Mouse (Mus musculus) forebrain, embryonic 13.5 days (tissue): ENCODE measurements at regions not wholly inside any gene's neighbourhood (a gene's known extent, or its start where the extent isn't known, plus 50 kb on each side); places are given as distances from the start of the nearest gene placed in this dataset.
A peak's percentile ranks its signal among the peaks of the same experiment; 100 is the strongest.

Experiments
- ATAC-seq: fragments of 200-750 bp; cut with Nextera tagmentation; 2 replicates; pipeline ENCODE4 v1.8.0; 2017
- H3K27ac ChIP-seq: fragments of 300-500 bp; sonication (generic); 2 replicates; pipeline ENCODE4 v1.5.1; 2015; ENCODE audit warnings: inconsistent platforms, mild to moderate bottlenecking, moderate library complexity
- H3K27me3 ChIP-seq: fragments of 300-500 bp; sonication (generic); 2 replicates; pipeline ENCODE4 v1.6.1; 2015; ENCODE audit warnings: mild to moderate bottlenecking, inconsistent platforms
- H3K36me3 ChIP-seq: fragments of 300-500 bp; sonication (generic); 2 replicates; pipeline ENCODE4 v1.6.1; 2015; ENCODE audit warnings: mild to moderate bottlenecking, inconsistent platforms; ENCODE audit not compliant: poor library complexity, severe bottlenecking
- H3K4me1 ChIP-seq: fragments of 300-500 bp; sonication (generic); 2 replicates; pipeline ENCODE4 v1.6.1; 2015; ENCODE audit warnings: inconsistent platforms
- H3K4me2 ChIP-seq: fragments of 300-500 bp; sonication (generic); 2 replicates; pipeline ENCODE4 v1.6.1; 2015; ENCODE audit warnings: inconsistent platforms, mild to moderate bottlenecking, moderate library complexity
- H3K4me3 ChIP-seq: fragments of 300-500 bp; sonication (generic); 2 replicates; pipeline ENCODE4 v1.5.1; 2015; ENCODE audit warnings: mild to moderate bottlenecking, inconsistent platforms
- H3K9ac ChIP-seq: fragments of 300-500 bp; sonication (generic); 2 replicates; pipeline ENCODE4 v1.6.1; 2015; ENCODE audit warnings: mild to moderate bottlenecking, inconsistent platforms
- H3K9me3 ChIP-seq: fragments of 300-500 bp; sonication (generic); replicated peaks from 2 replicates; pipeline ENCODE4 v1.6.1; 2016; ENCODE audit warnings: inconsistent platforms
- WGBS: fragments of 180-500 bp; shearing (Covaris S2); methylation state at CpG from one replicate; pipeline ENCODE4 v1.1.7; 2015; 5-methylcytosine and 5-hydroxymethylcytosine counted together

- Histone ChIP-seq H3K27ac (no peak overlapping the region), H3K4me3 (no peak overlapping the region), H3K9ac (no peak overlapping the region), H3K36me3 (no peaks in the 10 kb centered on the region), H3K9me3 (no peaks in the 10 kb centered on the region), H3K4me1 (no peaks in the 10 kb centered on the region), H3K27me3 (no peaks in the 10 kb centered on the region), H3K4me2 (no peak overlapping the region)
- WGBS = 57% methylated on average over 9 of the region's 9 CpGs
- ATAC-seq = no peak
Observed at GRCm38 (mm10) chr3:52711133-52711532, 305.9 kb downstream of the Cog6 start.

GRCm38 (mm10) chr3:52708746-52709145, 308.3 kb downstream of the Cog6 start:
- 86% methylated on average over 3 of the region's 3 CpGs for WGBS
- H3K27ac ChIP-seq = no peak overlapping the region
- H3K4me3 ChIP-seq = no peak overlapping the region
- no peak overlapping the region for H3K9ac ChIP-seq
- no peaks in the 10 kb centered on the region for H3K27me3 ChIP-seq
- no peaks in the 10 kb centered on the region for H3K9me3 ChIP-seq
- H3K4me1 ChIP-seq = no peaks in the 10 kb centered on the region
- no peaks in the 10 kb centered on the region for H3K36me3 ChIP-seq
- ATAC-seq = no peak
- no peak overlapping the region for H3K4me2 ChIP-seq

- Histone ChIP-seq H3K4me1 (no peaks in the 10 kb centered on the region), H3K27ac (no peak overlapping the region), H3K9ac (no peak overlapping the region), H3K4me3 (no peak overlapping the region), H3K36me3 (no peaks in the 10 kb centered on the region), H3K9me3 (no peaks in the 10 kb centered on the region), H3K27me3 (no peaks in the 10 kb centered on the region), H3K4me2 (no peak overlapping the region)
- ATAC-seq = no peak
- WGBS = 67% methylated on average over 1 of the region's 1 CpGs
Observed at GRCm38 (mm10) chr3:52708301-52708700, 308.7 kb downstream of the Cog6 start.

GRCm38 (mm10) chr3:52706626-52707025, 310.4 kb downstream of the Cog6 start:
- no peak for ATAC-seq
- Histone ChIP-seq H3K4me3 (no peak overlapping the region), H3K9ac (no peak overlapping the region), H3K27ac (no peak overlapping the region), H3K36me3 (no peaks in the 10 kb centered on the region), H3K27me3 (no peaks in the 10 kb centered on the region), H3K9me3 (no peaks in the 10 kb centered on the region), H3K4me1 (no peaks in the 10 kb centered on the region), H3K4me2 (no peak overlapping the region)
- 88% methylated on average over 2 of the region's 2 CpGs for WGBS

- ATAC-seq = no peak
- H3K4me3 ChIP-seq = no peak overlapping the region
- WGBS = 94% methylated on average over 6 of the region's 6 CpGs
- H3K4me1 ChIP-seq = no peaks in the 10 kb centered on the region
- H3K36me3 ChIP-seq = no peaks in the 10 kb centered on the region
- H3K4me2 ChIP-seq = no peak overlapping the region
- no peaks in the 10 kb centered on the region for H3K27me3 ChIP-seq
- no peaks in the 10 kb centered on the region for H3K9me3 ChIP-seq
- H3K9ac ChIP-seq = no peak overlapping the region
- no peak overlapping the region for H3K27ac ChIP-seq
Observed at GRCm38 (mm10) chr3:52703751-52704150, 313.3 kb downstream of the Cog6 start.

- WGBS = 80% methylated on average over 4 of the region's 4 CpGs
- no peaks in the 10 kb centered on the region for H3K27me3 ChIP-seq
- H3K4me2 ChIP-seq = no peak overlapping the region
- H3K4me3 ChIP-seq = no peak overlapping the region
- no peaks in the 10 kb centered on the region for H3K36me3 ChIP-seq
- H3K4me1 ChIP-seq = no peaks in the 10 kb centered on the region
- no peak overlapping the region for H3K27ac ChIP-seq
- H3K9me3 ChIP-seq = no peaks in the 10 kb centered on the region
- ATAC-seq = no peak
- no peak overlapping the region for H3K9ac ChIP-seq
Observed at GRCm38 (mm10) chr3:52702962-52703361, 314.1 kb downstream of the Cog6 start.

GRCm38 (mm10) chr3:52701601-52702000, 315.4 kb downstream of the Cog6 start:
- no peak for ATAC-seq
- Histone ChIP-seq H3K9ac (no peak overlapping the region), H3K9me3 (no peaks in the 10 kb centered on the region), H3K4me3 (no peak overlapping the region), H3K4me2 (no peak overlapping the region), H3K36me3 (no peaks in the 10 kb centered on the region), H3K27ac (no peak overlapping the region), H3K27me3 (no peaks in the 10 kb centered on the region), H3K4me1 (no peaks in the 10 kb centered on the region)
- 78% methylated on average over 3 of the region's 3 CpGs for WGBS

GRCm38 (mm10) chr3:52693813-52694212, 323.2 kb downstream of the Cog6 start:
- Histone ChIP-seq H3K36me3 (no peaks in the 10 kb centered on the region), H3K9ac (no peak overlapping the region), H3K27ac (no peak overlapping the region), H3K27me3 (no peaks in the 10 kb centered on the region), H3K4me3 (no peak overlapping the region), H3K4me1 (no peaks in the 10 kb centered on the region), H3K4me2 (no peak overlapping the region), H3K9me3 (no peaks in the 10 kb centered on the region)
- ATAC-seq = no peak
- WGBS = 67% methylated on average over 2 of the region's 2 CpGs

- H3K4me3 ChIP-seq = no peak overlapping the region
- no peaks in the 10 kb centered on the region for H3K27me3 ChIP-seq
- ATAC-seq = no peak
- no peak overlapping the region for H3K4me2 ChIP-seq
- H3K4me1 ChIP-seq = peaks cover 12% of the 10 kb centered on the region
- H3K9ac ChIP-seq = no peak overlapping the region
- 80% methylated on average over 9 of the region's 9 CpGs for WGBS
- no peak overlapping the region for H3K27ac ChIP-seq
- no peaks in the 10 kb centered on the region for H3K36me3 ChIP-seq
- H3K9me3 ChIP-seq = no peaks in the 10 kb centered on the region
Observed at GRCm38 (mm10) chr3:52685434-52686181, 331.4 kb downstream of the Cog6 start.

GRCm38 (mm10) chr3:52680824-52681388, 336.1 kb downstream of the Cog6 start:
- 24% methylated on average over 3 of the region's 3 CpGs for WGBS
- Histone ChIP-seq H3K27me3 (no peaks in the 10 kb centered on the region), H3K4me1 (peaks cover 12% of the 10 kb centered on the region), H3K36me3 (no peaks in the 10 kb centered on the region), H3K9me3 (0 out of 2 replicates have a peak, but pooled peaks cover 5% of the 10 kb centered on the region), H3K9ac (no peak overlapping the region), H3K4me3 (no peak overlapping the region), H3K27ac (no peak overlapping the region), H3K4me2 (no peak overlapping the region)
- ATAC-seq = peak; percentile 27; the same call in 1 of the 2 replicates

GRCm38 (mm10) chr3:52676886-52677670, 340.0 kb downstream of the Cog6 start:
- H3K9me3 ChIP-seq = 0 out of 2 replicates have a peak, but pooled peaks cover 5% of the 10 kb centered on the region
- H3K4me3 ChIP-seq = no peak overlapping the region
- H3K9ac ChIP-seq = no peak overlapping the region
- 87% methylated on average over 14 of the region's 14 CpGs for WGBS
- peaks cover 7% of the 10 kb centered on the region for H3K4me1 ChIP-seq
- H3K4me2 ChIP-seq = no peak overlapping the region
- no peaks in the 10 kb centered on the region for H3K36me3 ChIP-seq
- ATAC-seq = no peak
- no peaks in the 10 kb centered on the region for H3K27me3 ChIP-seq
- H3K27ac ChIP-seq = no peak overlapping the region

- H3K4me1 ChIP-seq = peaks cover 4% of the 10 kb centered on the region; the same call in 1 of the 2 replicates
- no peak overlapping the region for H3K9ac ChIP-seq
- no peaks in the 10 kb centered on the region for H3K9me3 ChIP-seq
- ATAC-seq = no peak
- 95% methylated on average over 8 of the region's 8 CpGs for WGBS
- no peak overlapping the region for H3K4me3 ChIP-seq
- no peaks in the 10 kb centered on the region for H3K36me3 ChIP-seq
- no peaks in the 10 kb centered on the region for H3K27me3 ChIP-seq
- H3K4me2 ChIP-seq = no peak overlapping the region
- H3K27ac ChIP-seq = no peak overlapping the region
Observed at GRCm38 (mm10) chr3:52670628-52671028, 346.4 kb downstream of the Cog6 start.
